ENCODE assay signal across 8 mouse cellular contexts in genomic region chr2:180119439-180120291, GRCm38 (mm10). TPM values are rescaled to one million over a fixed set of nuclear protein-coding genes. Genes with fewer than 3 reads are reported as not detected.
DNase-seq lines count a peak whose midpoint lies in the region; ATAC-seq and TF ChIP-seq lines count a peak whose summit lies in the region.

No protein-coding gene starts in this region.

- H3K27me3 ChIP-seq in limb, embryonic 10.5 days (ENCODE audit: low read depth, poor library complexity, severe bottlenecking): peaks cover 7% of the 10 kb centered on the region; the same call in 1 of the 2 replicates
- H3K27me3 ChIP-seq in midbrain, embryonic 15.5 days (replicated peaks): no peaks in the 10 kb centered on the region

- no peak for DNase-seq in layer of hippocampus, adult 2 months (ENCODE audit: low spot score in 2 of 2)
- DNase-seq in layer of hippocampus, adult 18-20 months (ENCODE audit: low spot score in 2 of 2): no peak
- peak; percentile 59 for DNase-seq in ZHBTc4 (ENCODE audit: low read depth, low spot score)
- no peak for DNase-seq in limb, embryonic 10.5 days (ENCODE audit: low spot score)
- DNase-seq in frontal cortex, postnatal 36 days (ENCODE audit: low spot score in 2 of 2): no peak
- DNase-seq in ovary, postnatal 14 days (ENCODE audit: low spot score): no peak

- peaks cover 25% of the 10 kb centered on the region for H3K4me1 ChIP-seq in limb, embryonic 10.5 days
- peaks cover 46% of the 10 kb centered on the region for H3K4me1 ChIP-seq in midbrain, embryonic 15.5 days

- WGBS in limb, embryonic 10.5 days: 1% methylated on average over 68 of the region's 68 CpGs
- under 1% methylated on average over 52 of the region's 68 CpGs for WGBS in midbrain, embryonic 15.5 days

- no peak for TF ChIP-seq CTCF in layer of hippocampus, adult 2 months (conservative IDR thresholded peaks at IDR 0.05)

- ATAC-seq in erythroid progenitor cell, adult 5-6 weeks (replicated peaks; ENCODE audit: low FRiP score, poor library complexity, severe bottlenecking): peak; percentile 9; the same call in 1 of the 2 replicates
- peak; percentile 32 for ATAC-seq in midbrain, embryonic 15.5 days (replicated peaks)

- peak overlapping the region; percentile 78 for H3K4me3 ChIP-seq in layer of hippocampus, adult 2 months
- peak overlapping the region; percentile 81 for H3K4me3 ChIP-seq in limb, embryonic 10.5 days
- peak overlapping the region; percentile 83 for H3K4me3 ChIP-seq in midbrain, embryonic 15.5 days

- peak overlapping the region; percentile 88 for H3K9ac ChIP-seq in midbrain, embryonic 15.5 days

- H3K36me3 ChIP-seq in limb, embryonic 10.5 days: peaks cover 5% of the 10 kb centered on the region; the same call in 1 of the 2 replicates
- no peaks in the 10 kb centered on the region for H3K36me3 ChIP-seq in midbrain, embryonic 15.5 days (replicated peaks)

- H3K9me3 ChIP-seq in limb, embryonic 10.5 days (replicated peaks): no peaks in the 10 kb centered on the region
- H3K9me3 ChIP-seq in midbrain, embryonic 15.5 days: no peaks in the 10 kb centered on the region

- H3K4me2 ChIP-seq in midbrain, embryonic 15.5 days: peak overlapping the region; percentile 86

- H3K27ac ChIP-seq in layer of hippocampus, adult 2 months: peak overlapping the region; percentile 88
- H3K27ac ChIP-seq in limb, embryonic 10.5 days: peak overlapping the region; percentile 80
- peak overlapping the region; percentile 77 for H3K27ac ChIP-seq in midbrain, embryonic 15.5 days

RNA-seq across cellular contexts. Expression of gene Osbpl2, which starts 0.6 kb away (rescaled TPM):
- 10 to 100 TPM; 46.0 to 49.2 TPM for total RNA-seq in layer of hippocampus, adult 2 months (2021)
- total RNA-seq in layer of hippocampus, adult 18-20 months (2021): 10 to 100 TPM; 47.6 to 47.9 TPM
- total RNA-seq in erythroid progenitor cell, adult 5-6 weeks (2015; ENCODE audit: low replicate concordance): 7.6 and 10.1 TPM in 2 replicates
- total RNA-seq in erythroid progenitor cell, adult 5-6 weeks (2017; ENCODE audit: low replicate concordance): 14.4 and 16.3 TPM in 2 replicates
- polyA plus RNA-seq in limb, embryonic 10.5 days (2016; fragmentation: Nextera tagmentation; extraction: Ambion mirVana): 18.5 and 25.6 TPM in 2 replicates
- 80.3 and 81.2 TPM in 2 replicates for polyA plus RNA-seq in midbrain, embryonic 15.5 days (2015; fragmentation: Nextera tagmentation; extraction: Ambion mirVana)

RNA-seq across cellular contexts. Expression of gene Hrh3, which starts 15.4 kb away (rescaled TPM):
- total RNA-seq in layer of hippocampus, adult 2 months (2021): 10 to 100 TPM; 46.4 to 47.6 TPM
- 10 to 100 TPM; 49.0 to 63.4 TPM for total RNA-seq in layer of hippocampus, adult 18-20 months (2021)
- total RNA-seq in erythroid progenitor cell, adult 5-6 weeks (2015; ENCODE audit: low replicate concordance): not detected in 2 replicates
- not detected in 2 replicates for total RNA-seq in erythroid progenitor cell, adult 5-6 weeks (2017; ENCODE audit: low replicate concordance)
- polyA plus RNA-seq in limb, embryonic 10.5 days (2016; fragmentation: Nextera tagmentation; extraction: Ambion mirVana): not detected in 2 replicates
- 3.2 and 3.7 TPM in 2 replicates for polyA plus RNA-seq in midbrain, embryonic 15.5 days (2015; fragmentation: Nextera tagmentation; extraction: Ambion mirVana)

RNA-seq across cellular contexts. Expression of gene Mtg2, which starts 49.3 kb away (rescaled TPM):
- 10 to 100 TPM; 19.2 to 22.7 TPM for total RNA-seq in layer of hippocampus, adult 2 months (2021)
- total RNA-seq in layer of hippocampus, adult 18-20 months (2021): 10 to 100 TPM; 17.9 to 18.9 TPM
- 1.3 TPM in 1 of 2 replicates, not detected in the other for total RNA-seq in erythroid progenitor cell, adult 5-6 weeks (2015; ENCODE audit: low replicate concordance)
- total RNA-seq in erythroid progenitor cell, adult 5-6 weeks (2017; ENCODE audit: low replicate concordance): 2.6 and 4.9 TPM in 2 replicates
- 32.1 and 33.1 TPM in 2 replicates for polyA plus RNA-seq in limb, embryonic 10.5 days (2016; fragmentation: Nextera tagmentation; extraction: Ambion mirVana)
- polyA plus RNA-seq in midbrain, embryonic 15.5 days (2015; fragmentation: Nextera tagmentation; extraction: Ambion mirVana): 37.4 and 37.7 TPM in 2 replicates

RNA-seq across cellular contexts. Expression of gene Adrm1, which starts 51.6 kb away (rescaled TPM):
- total RNA-seq in layer of hippocampus, adult 2 months (2021): 100 to 1,000 TPM; 105 to 108 TPM
- 100 to 1,000 TPM; 103 to 105 TPM for total RNA-seq in layer of hippocampus, adult 18-20 months (2021)
- total RNA-seq in erythroid progenitor cell, adult 5-6 weeks (2015; ENCODE audit: low replicate concordance): 47.6 and 66.7 TPM in 2 replicates
- total RNA-seq in erythroid progenitor cell, adult 5-6 weeks (2017; ENCODE audit: low replicate concordance): 24.1 and 32.6 TPM in 2 replicates
- 264 and 295 TPM in 2 replicates for polyA plus RNA-seq in limb, embryonic 10.5 days (2016; fragmentation: Nextera tagmentation; extraction: Ambion mirVana)
- polyA plus RNA-seq in midbrain, embryonic 15.5 days (2015; fragmentation: Nextera tagmentation; extraction: Ambion mirVana): 205 and 213 TPM in 2 replicates

Comparison
In these comparisons a context has a peak if more than half of its experiments do, and no peak if none do; other contexts are left out.
1. RNA of gene Hrh3, which starts 15.4 kb away (total RNA-seq): 49.0 to 63.4 TPM in layer of hippocampus, adult 18-20 months and 46.4 to 47.6 TPM in layer of hippocampus, adult 2 months; not detected in erythroid progenitor cell, adult 5-6 weeks; every median in the first group is over 10 times any median in the second.
2. Peak in every context shown above with its lines, with median percentiles within 50 percentile points of each other: H3K27ac ChIP-seq and H3K4me3 ChIP-seq.